Mouse (Mus musculus): ENCODE measurements around the gene Brk1.

- TF ChIP-seq POLR2A (IDR thresholded peaks at IDR 0.05; ENCODE audit: low read depth, low read length), result no peak
- peak; percentile 92 for TF ChIP-seq IRF4 (IDR thresholded peaks at IDR 0.05; ENCODE audit: low read depth, low read length)
- TF ChIP-seq ZNF384 (IDR thresholded peaks at IDR 0.05; ENCODE audit: low read depth, low read length), result no peak
- TF ChIP-seq CTCF (conservative IDR thresholded peaks at IDR 0.05 in 1 of 2, IDR thresholded peaks at IDR 0.05 in 1 of 2; ENCODE audit: low read depth in 2 of 2, low read length in 2 of 2), result no peak
- no peak for TF ChIP-seq MAFK (IDR thresholded peaks at IDR 0.05; ENCODE audit: insufficient replicate concordance, low read length)
- TF ChIP-seq EP300 (IDR thresholded peaks at IDR 0.05; ENCODE audit: low read length), result peak; percentile 80
- TF ChIP-seq HCFC1 (IDR thresholded peaks at IDR 0.05; ENCODE audit: low read depth, low read length), result peak; percentile 25; the same call in 1 of the 2 replicates
- TF ChIP-seq SMC3 (IDR thresholded peaks at IDR 0.05; ENCODE audit: low read depth, low read length), result no peak
- TF ChIP-seq ETS1 (conservative IDR thresholded peaks at IDR 0.05; ENCODE audit: low read depth, low read length), result peak; percentile 95
- peak; percentile 60; the same call in 1 of the 2 replicates for TF ChIP-seq JUND (conservative IDR thresholded peaks at IDR 0.05; ENCODE audit: low read depth, low read length)
Measured at GRCm38 (mm10) chr6:113664305-113664704, 59.7 kb downstream of the Brk1 start.
